Mouse (Mus musculus) stomach, embryonic 16.5 days (tissue): ENCODE measurements at regions not wholly inside any gene's neighbourhood (a gene's known extent, or its start where the extent isn't known, plus 50 kb on each side); places are given as distances from the start of the nearest gene placed in this dataset.
A peak's percentile ranks its signal among the peaks of the same experiment; 100 is the strongest.

Experiments used
- ATAC-seq: fragments of 200-750 bp; cut with Nextera tagmentation; 2 replicates; pipeline ENCODE4 v1.8.0; 2017; ENCODE audit warnings: moderate number of reproducible peaks, moderate TSS enrichment; ENCODE audit not compliant: insufficient read depth, low FRiP score
- H3K27ac ChIP-seq: fragments of 300-500 bp; sonication (generic); 2 replicates; pipeline ENCODE4 v1.5.1; 2014; ENCODE audit warnings: low read length
- H3K27me3 ChIP-seq: fragments of 300-500 bp; sonication (generic); 2 replicates; pipeline ENCODE4 v1.6.1; 2014; ENCODE audit warnings: low read length, control low read depth, mixed read lengths; ENCODE audit not compliant: control insufficient read depth, insufficient read depth
- H3K36me3 ChIP-seq: fragments of 300-500 bp; sonication (generic); 2 replicates; pipeline ENCODE4 v1.6.1; 2014; ENCODE audit warnings: low read length; ENCODE audit not compliant: control insufficient read depth, insufficient read depth
- H3K4me1 ChIP-seq: fragments of 300-500 bp; sonication (generic); 2 replicates; pipeline ENCODE4 v1.6.1; 2014; ENCODE audit warnings: low read length, control low read depth, mixed read lengths; ENCODE audit not compliant: control insufficient read depth, insufficient read depth
- H3K4me2 ChIP-seq: fragments of 300-500 bp; sonication (generic); 2 replicates; pipeline ENCODE4 v1.6.1; 2014; ENCODE audit warnings: low read depth, low read length, mixed read lengths
- H3K4me3 ChIP-seq: fragments of 300-500 bp; sonication (generic); replicated peaks from 2 replicates; pipeline ENCODE4 v1.5.1; 2014; ENCODE audit warnings: mild to moderate bottlenecking, low read length
- H3K9ac ChIP-seq: fragments of 300-500 bp; sonication (generic); 2 replicates; pipeline ENCODE4 v1.6.1; 2014; ENCODE audit warnings: low read length
- H3K9me3 ChIP-seq: fragments of 300-500 bp; sonication (generic); replicated peaks from 2 replicates; pipeline ENCODE4 v1.6.1; 2016; ENCODE audit warnings: low read length, control low read depth; ENCODE audit not compliant: control insufficient read depth
- WGBS: fragments of 180-500 bp; shearing (Covaris S2); extraction: QIAGEN DNeasy Blood & Tissue Kit; methylation state at CpG from one replicate; pipeline ENCODE4 v1.1.7; 2014; 5-methylcytosine and 5-hydroxymethylcytosine counted together

GRCm38 (mm10) chr15:96844290-96844689, 144.8 kb upstream of the Slc38a2 start:
- WGBS = 48% methylated on average over 4 of the region's 4 CpGs
- Histone ChIP-seq H3K4me3 (no peak overlapping the region), H3K27me3 (no peaks in the 10 kb centered on the region), H3K4me2 (no peak overlapping the region), H3K27ac (peak overlapping the region; percentile 57), H3K36me3 (no peaks in the 10 kb centered on the region), H3K9me3 (no peaks in the 10 kb centered on the region), H3K9ac (no peak overlapping the region), H3K4me1 (peaks cover 7% of the 10 kb centered on the region)
- ATAC-seq = peak; percentile 50; the same call in 1 of the 2 replicates

GRCm38 (mm10) chr15:96843589-96843988, 144.1 kb upstream of the Slc38a2 start:
- WGBS = 59% methylated on average over 7 of the region's 7 CpGs
- Histone ChIP-seq H3K9me3 (no peaks in the 10 kb centered on the region), H3K4me3 (no peak overlapping the region), H3K9ac (no peak overlapping the region), H3K36me3 (no peaks in the 10 kb centered on the region), H3K27me3 (no peaks in the 10 kb centered on the region), H3K4me1 (peaks cover 7% of the 10 kb centered on the region), H3K4me2 (no peak overlapping the region), H3K27ac (peak overlapping the region; percentile 75)
- no peak for ATAC-seq

GRCm38 (mm10) chr15:96842881-96843280, 143.4 kb upstream of the Slc38a2 start:
- 86% methylated on average over 3 of the region's 3 CpGs for WGBS
- no peak for ATAC-seq

GRCm38 (mm10) chr15:96836670-96837069, 137.1 kb upstream of the Slc38a2 start:
- Histone ChIP-seq H3K4me2 (no peak overlapping the region), H3K36me3 (no peaks in the 10 kb centered on the region), H3K9me3 (no peaks in the 10 kb centered on the region), H3K4me3 (no peak overlapping the region), H3K9ac (no peak overlapping the region), H3K27me3 (no peaks in the 10 kb centered on the region), H3K27ac (no peak overlapping the region), H3K4me1 (0 out of 2 replicates have a peak, but pooled peaks cover 2% of the 10 kb centered on the region)
- no peak for ATAC-seq
- WGBS = 84% methylated on average over 3 of the region's 3 CpGs

More at GRCm38 (mm10) chr15:96842881-96843280, 143.4 kb upstream of the Slc38a2 start:
- Histone ChIP-seq H3K27ac (peak overlapping the region; percentile 75; the same call in 1 of the 2 replicates), H3K4me1 (peaks cover 7% of the 10 kb centered on the region), H3K4me3 (no peak overlapping the region), H3K9me3 (no peaks in the 10 kb centered on the region), H3K36me3 (no peaks in the 10 kb centered on the region), H3K27me3 (no peaks in the 10 kb centered on the region), H3K4me2 (no peak overlapping the region), H3K9ac (no peak overlapping the region)

GRCm38 (mm10) chr15:96834862-96835261, 135.3 kb upstream of the Slc38a2 start:
- Histone ChIP-seq H3K4me3 (no peak overlapping the region), H3K27me3 (no peaks in the 10 kb centered on the region), H3K9ac (no peak overlapping the region), H3K9me3 (no peaks in the 10 kb centered on the region), H3K27ac (no peak overlapping the region), H3K36me3 (no peaks in the 10 kb centered on the region), H3K4me2 (no peak overlapping the region), H3K4me1 (0 out of 2 replicates have a peak, but pooled peaks cover 2% of the 10 kb centered on the region)
- no peak for ATAC-seq
- WGBS = 68% methylated on average over 9 of the region's 9 CpGs

- Histone ChIP-seq H3K9ac (no peak overlapping the region), H3K4me3 (no peak overlapping the region), H3K27ac (no peak overlapping the region), H3K36me3 (no peaks in the 10 kb centered on the region), H3K9me3 (no peaks in the 10 kb centered on the region), H3K4me2 (no peak overlapping the region), H3K4me1 (0 out of 2 replicates have a peak, but pooled peaks cover 2% of the 10 kb centered on the region), H3K27me3 (no peaks in the 10 kb centered on the region)
- ATAC-seq = no peak; the same call in 1 of the 2 replicates
- WGBS = 80% methylated on average over 10 of the region's 10 CpGs
Measured at GRCm38 (mm10) chr15:96834162-96834843, 134.8 kb upstream of the Slc38a2 start.

GRCm38 (mm10) chr15:96832389-96832788, 132.9 kb upstream of the Slc38a2 start:
- WGBS = 76% methylated on average over 10 of the region's 10 CpGs
- no peak overlapping the region for H3K4me2 ChIP-seq
- no peak overlapping the region for H3K4me3 ChIP-seq
- ATAC-seq = no peak
- H3K27ac ChIP-seq = no peak overlapping the region
- H3K9ac ChIP-seq = no peak overlapping the region
- no peaks in the 10 kb centered on the region for H3K9me3 ChIP-seq
- H3K27me3 ChIP-seq = no peaks in the 10 kb centered on the region
- H3K4me1 ChIP-seq = 0 out of 2 replicates have a peak, but pooled peaks cover 2% of the 10 kb centered on the region
- no peaks in the 10 kb centered on the region for H3K36me3 ChIP-seq

- no peaks in the 10 kb centered on the region for H3K9me3 ChIP-seq
- ATAC-seq = no peak
- no peaks in the 10 kb centered on the region for H3K36me3 ChIP-seq
- no peak overlapping the region for H3K4me2 ChIP-seq
- 88% methylated on average over 10 of the region's 10 CpGs for WGBS
- no peak overlapping the region for H3K27ac ChIP-seq
- 0 out of 2 replicates have a peak, but pooled peaks cover 2% of the 10 kb centered on the region for H3K4me1 ChIP-seq
- H3K27me3 ChIP-seq = no peaks in the 10 kb centered on the region
- no peak overlapping the region for H3K9ac ChIP-seq
- no peak overlapping the region for H3K4me3 ChIP-seq
Measured at GRCm38 (mm10) chr15:96831256-96831655, 131.7 kb upstream of the Slc38a2 start.

- no peaks in the 10 kb centered on the region for H3K9me3 ChIP-seq
- no peaks in the 10 kb centered on the region for H3K36me3 ChIP-seq
- no peak for ATAC-seq
- H3K4me3 ChIP-seq = no peak overlapping the region
- no peaks in the 10 kb centered on the region for H3K27me3 ChIP-seq
- H3K9ac ChIP-seq = no peak overlapping the region
- WGBS = 58% methylated on average over 11 of the region's 11 CpGs
- 0 out of 2 replicates have a peak, but pooled peaks cover 2% of the 10 kb centered on the region for H3K4me1 ChIP-seq
- no peak overlapping the region; the same call in 1 of the 2 replicates for H3K27ac ChIP-seq
- H3K4me2 ChIP-seq = no peak overlapping the region
Measured at GRCm38 (mm10) chr15:96830578-96830977, 131.0 kb upstream of the Slc38a2 start.
